ENCODE assay signal across 11 mouse cellular contexts in the genomic region with DNA sequence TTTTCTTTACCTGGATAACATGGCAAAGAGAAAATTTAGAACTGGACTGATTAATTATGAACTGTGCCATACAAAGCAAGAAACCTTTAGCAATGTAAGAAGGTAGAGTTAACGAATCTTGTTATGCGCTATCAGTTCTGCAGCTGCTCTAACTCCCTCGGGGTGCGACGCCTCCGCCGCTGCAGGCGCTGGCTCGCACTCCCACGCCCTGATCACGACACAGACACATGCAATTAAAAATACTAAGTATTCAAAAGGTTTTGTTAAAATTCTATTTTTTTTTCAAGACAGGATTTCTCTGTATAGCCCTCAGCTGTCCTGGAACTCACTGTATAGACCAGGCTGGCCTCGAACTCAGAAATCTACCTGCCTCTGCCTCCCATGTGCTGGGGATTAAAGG.
DNase-seq lines count a peak whose midpoint lies in the region; ATAC-seq and TF ChIP-seq lines count a peak whose summit lies in the region.
"Had no signal": no experiment of that assay in that cellular context is flagged by ENCODE, and none has a peak within 500 bp of the region (broad histone marks: within the 10 kb centered on the region; RNA-seq: fewer than 3 reads in every experiment).

No protein-coding gene starts in this region.

- peak; percentile 57; the same call in 1 of the 2 replicates for ATAC-seq in hindbrain, embryonic 11.5 days (ENCODE audit: low FRiP score)
- ATAC-seq in midbrain, embryonic 12.5 days (ENCODE audit: low FRiP score, low read depth), result no peak; the same call in 1 of the 2 replicates

- H3K36me3 ChIP-seq in hindbrain, embryonic 11.5 days (ENCODE audit: control insufficient read depth, insufficient read depth, low read length), result no peaks in the 10 kb centered on the region
- peaks cover 44% of the 10 kb centered on the region for H3K36me3 ChIP-seq in hindbrain, embryonic 10.5 days
- H3K36me3 ChIP-seq in CH12.LX (replicated peaks in 1 of 2; ENCODE audit: control insufficient read depth in 1 of 2, insufficient read depth in 1 of 2, low read length in 1 of 2), result no peaks in the 10 kb centered on the region
- H3K36me3 ChIP-seq in midbrain, embryonic 12.5 days, result peaks cover 20% of the 10 kb centered on the region
- H3K36me3 ChIP-seq: heart, embryonic 15.5 days; intestine, embryonic 15.5 days; liver, embryonic 13.5 days had no signal

- no peak for TF ChIP-seq RAD21 in CH12.LX (IDR thresholded peaks at IDR 0.05; ENCODE audit: low read depth, low read length)

- no peaks in the 10 kb centered on the region for H3K9me3 ChIP-seq in hindbrain, embryonic 11.5 days (ENCODE audit: control insufficient read depth, low read length)
- H3K9me3 ChIP-seq in hindbrain, embryonic 10.5 days, result peaks cover 5% of the 10 kb centered on the region; the same call in 1 of the 2 replicates
- no peaks in the 10 kb centered on the region for H3K9me3 ChIP-seq in CH12.LX (replicated peaks; ENCODE audit: low read length)
- no peaks in the 10 kb centered on the region for H3K9me3 ChIP-seq in midbrain, embryonic 12.5 days
- H3K9me3 ChIP-seq: heart, embryonic 15.5 days; intestine, embryonic 15.5 days; liver, embryonic 13.5 days had no signal

- H3K79me2 ChIP-seq in CH12.LX (replicated peaks; ENCODE audit: control insufficient read depth, extremely low read depth, insufficient read depth, poor library complexity, severe bottlenecking), result no peaks in the 10 kb centered on the region

- no peak for TF ChIP-seq EP300 in CH12.LX (IDR thresholded peaks at IDR 0.05; ENCODE audit: low read length)

- 0 out of 2 replicates have a peak overlapping the region, but pooled peaks have one; percentile 42 for H3K27ac ChIP-seq in hindbrain, embryonic 11.5 days (ENCODE audit: low read depth, low read length)
- H3K27ac ChIP-seq in hindbrain, embryonic 10.5 days, result no peak overlapping the region
- H3K27ac ChIP-seq in CH12.LX (ENCODE audit: insufficient read depth, low read depth), result no peak overlapping the region
- H3K27ac ChIP-seq in midbrain, embryonic 12.5 days (replicated peaks), result no peak overlapping the region
- H3K27ac ChIP-seq: heart, embryonic 15.5 days; intestine, embryonic 15.5 days; liver, embryonic 13.5 days had no signal

- WGBS in hindbrain, embryonic 11.5 days, result 71% methylated on average over 12 of the region's 12 CpGs
- WGBS in hindbrain, embryonic 10.5 days, result 72% methylated on average over 12 of the region's 12 CpGs
- WGBS in midbrain, embryonic 12.5 days, result 65% methylated on average over 12 of the region's 12 CpGs
- WGBS in lung, adult 2 months, result 79% methylated on average over 12 of the region's 12 CpGs

- no peaks in the 10 kb centered on the region for H3K4me1 ChIP-seq in hindbrain, embryonic 11.5 days (replicated peaks; ENCODE audit: control insufficient read depth, insufficient read depth, low read length)
- H3K4me1 ChIP-seq in hindbrain, embryonic 10.5 days (replicated peaks), result 0 out of 2 replicates have a peak, but pooled peaks cover 3% of the 10 kb centered on the region
- H3K4me1 ChIP-seq in CH12.LX (ENCODE audit: control insufficient read depth in 1 of 2, insufficient read depth in 2 of 2), result 0 out of 4 replicates have a peak, but pooled peaks cover 0 to 9% of the 10 kb centered on the region in 2 experiments
- no peaks in the 10 kb centered on the region for H3K4me1 ChIP-seq in midbrain, embryonic 12.5 days
- no peaks in the 10 kb centered on the region for H3K4me1 ChIP-seq in lung, adult 2 months (ENCODE audit: control insufficient read depth, insufficient read depth, low read length)
- H3K4me1 ChIP-seq: heart, embryonic 15.5 days; intestine, embryonic 15.5 days; liver, embryonic 13.5 days had no signal

- TF ChIP-seq CTCF in CH12.LX (conservative IDR thresholded peaks at IDR 0.05 in 1 of 2, IDR thresholded peaks at IDR 0.05 in 1 of 2; ENCODE audit: low read depth in 2 of 2, low read length in 2 of 2), result no peak
- TF ChIP-seq CTCF in brain, embryonic 14.5 days (IDR thresholded peaks at IDR 0.05; ENCODE audit: borderline replicate concordance, extremely low read depth, insufficient read depth, insufficient read length), result no peak
- no peak for TF ChIP-seq CTCF in lung, adult 2 months (IDR thresholded peaks at IDR 0.05; ENCODE audit: insufficient read depth, low read length)

- H3K4me2 ChIP-seq in hindbrain, embryonic 11.5 days (replicated peaks; ENCODE audit: low read depth, low read length), result no peak overlapping the region
- H3K4me2 ChIP-seq in CH12.LX (ENCODE audit: insufficient read depth, low read depth, poor library complexity, severe bottlenecking), result peak overlapping the region; percentile 57; the same call in 1 of the 2 replicates
- peak overlapping the region; percentile 29; the same call in 1 of the 2 replicates for H3K4me2 ChIP-seq in midbrain, embryonic 12.5 days (replicated peaks)

- no peak for TF ChIP-seq POLR2A in CH12.LX (IDR thresholded peaks at IDR 0.05; ENCODE audit: low read depth, low read length)
- TF ChIP-seq POLR2A in brain, embryonic 14.5 days (IDR thresholded peaks at IDR 0.05; ENCODE audit: borderline replicate concordance, extremely low read depth, insufficient read depth, insufficient read length, poor library complexity, severe bottlenecking), result no peak
- no peak for TF ChIP-seq POLR2A in lung, adult 2 months (IDR thresholded peaks at IDR 0.05; ENCODE audit: borderline replicate concordance, extremely low read depth, low read depth, low read length)

- H3K27me3 ChIP-seq in hindbrain, embryonic 11.5 days (ENCODE audit: control insufficient read depth, insufficient read depth, low read length), result no peaks in the 10 kb centered on the region
- H3K27me3 ChIP-seq in hindbrain, embryonic 10.5 days (ENCODE audit: insufficient read depth, poor library complexity, severe bottlenecking), result no peaks in the 10 kb centered on the region
- peaks cover 13% of the 10 kb centered on the region for H3K27me3 ChIP-seq in CH12.LX (replicated peaks)
- H3K27me3 ChIP-seq in midbrain, embryonic 12.5 days, result no peaks in the 10 kb centered on the region
- H3K27me3 ChIP-seq: heart, embryonic 15.5 days; intestine, embryonic 15.5 days; liver, embryonic 13.5 days had no signal

- dilution Hi-C loops in CH12.LX (cut with MboI; ENCODE audit: extremely low pct_ligation_motif_present, extremely low pct_unique_long_range_greater_than_20kb, low sequenced_read_pairs), result no loop called here

- in situ Hi-C loops in CH12.LX (cut with MboI; ENCODE audit: low pct_ligation_motif_present, low pct_unique_long_range_greater_than_20kb, low sequenced_read_pairs), result no loop called here

- no peak for DNase-seq in hindbrain, embryonic 11.5 days (ENCODE audit: low spot score)
- DNase-seq in hindbrain, embryonic 10.5 days (ENCODE audit: low spot score), result no peak
- DNase-seq in CH12.LX (ENCODE audit: extremely low read depth), result no peak
- DNase-seq in brain, embryonic 14.5 days (ENCODE audit: low read depth), result peak; percentile 45
- no peak for DNase-seq in lung, adult 2 months
- DNase-seq in layer of hippocampus, postnatal 25 days (ENCODE audit: extremely low spot score in 1 of 2, low spot score in 1 of 2), result no peak
- DNase-seq: liver, embryonic 13.5 days had no signal

- H3K9ac ChIP-seq in hindbrain, embryonic 11.5 days (ENCODE audit: low read depth, low read length), result no peak overlapping the region
- no peak overlapping the region for H3K9ac ChIP-seq in CH12.LX (ENCODE audit: insufficient read depth, low read depth)
- H3K9ac ChIP-seq in midbrain, embryonic 12.5 days (replicated peaks), result no peak overlapping the region
- H3K9ac ChIP-seq: heart, embryonic 15.5 days; intestine, embryonic 15.5 days; liver, embryonic 13.5 days had no signal

- H3K4me3 ChIP-seq in hindbrain, embryonic 11.5 days (ENCODE audit: low read depth, low read length), result no peak overlapping the region
- no peak overlapping the region for H3K4me3 ChIP-seq in hindbrain, embryonic 10.5 days
- no peak overlapping the region for H3K4me3 ChIP-seq in CH12.LX (replicated peaks in 1 of 3; ENCODE audit: low read depth in 2 of 3, low read length in 2 of 3, poor library complexity in 1 of 3)
- no peak overlapping the region for H3K4me3 ChIP-seq in midbrain, embryonic 12.5 days
- no peak overlapping the region for H3K4me3 ChIP-seq in lung, adult 2 months (replicated peaks; ENCODE audit: extremely low read depth, low read depth, low read length)
- H3K4me3 ChIP-seq: erythroblast, embryonic 14.5 days; heart, embryonic 15.5 days; intestine, embryonic 15.5 days; liver, embryonic 13.5 days had no signal

TF ChIP-seq in CH12.LX, 34 proteins besides CTCF, POLR2A, EP300 and RAD21:
- TF ChIP-seq MXI1 (IDR thresholded peaks at IDR 0.05; ENCODE audit: low read depth, low read length) (no peak), SMC3 (IDR thresholded peaks at IDR 0.05; ENCODE audit: low read depth, low read length) (no peak), GABPA (IDR thresholded peaks at IDR 0.05; ENCODE audit: insufficient replicate concordance, low read depth, low read length) (no peak), ZC3H11A (IDR thresholded peaks at IDR 0.05; ENCODE audit: low read depth, low read length) (no peak)
